Mouse (Mus musculus): ENCODE results near the gene Zbtb42. TPM values are rescaled to one million over a fixed set of nuclear protein-coding genes. Genes with fewer than 3 reads are reported as not detected.

Zbtb42 gene
- polyA plus RNA-seq (2016; fragmentation: Nextera tagmentation; extraction: Ambion mirVana) = 5.8 and 7.5 TPM in 2 replicates

GRCm38 (mm10) chr12:112678555-112679026, at the start of gene Zbtb42:
TSS of gene Zbtb42 (plus strand) at chr12:112678828.
- peak within 1 kb of the TSS; percentile 49 for H3K4me3 ChIP-seq
- under 1% methylated on average over 53 of the region's 60 CpGs for WGBS
- no peaks in the 10 kb centered on the region for H3K36me3 ChIP-seq
- peak within 1 kb of the TSS; percentile 58; the same call in 1 of the 2 replicates for H3K27ac ChIP-seq
- peaks cover 54% of the 10 kb centered on the region for H3K27me3 ChIP-seq
- H3K4me2 ChIP-seq (replicated peaks) = peak within 1 kb of the TSS; percentile 94
- H3K9ac ChIP-seq = peak within 1 kb of the TSS; percentile 57
- peaks cover 38% of the 10 kb centered on the region for H3K4me1 ChIP-seq
- no peaks in the 10 kb centered on the region for H3K9me3 ChIP-seq (replicated peaks)
- ATAC-seq (ENCODE audit: low FRiP score) = peak; percentile 29; the same call in 1 of the 2 replicates

- peak; percentile 59 for ATAC-seq (ENCODE audit: low FRiP score)
- Histone ChIP-seq H3K4me3 (0 out of 2 replicates have a peak overlapping the region, but pooled peaks have one; percentile 7), H3K4me2 (replicated peaks) (peak overlapping the region; percentile 47), H3K27ac (no peak overlapping the region), H3K4me1 (peaks cover 11% of the 10 kb centered on the region), H3K9ac (no peak overlapping the region), H3K9me3 (replicated peaks) (no peaks in the 10 kb centered on the region), H3K27me3 (no peaks in the 10 kb centered on the region), H3K36me3 (no peaks in the 10 kb centered on the region)
- 37% methylated on average over 19 of the region's 19 CpGs for WGBS
These were observed 49.5 kb upstream of the Zbtb42 start for GRCm38 (mm10) chr12:112628928-112629721.

GRCm38 (mm10) chr12:112630029-112630428, 48.6 kb upstream of the Zbtb42 start:
- Histone ChIP-seq H3K27me3 (no peaks in the 10 kb centered on the region), H3K36me3 (no peaks in the 10 kb centered on the region), H3K4me2 (replicated peaks) (no peak overlapping the region), H3K4me1 (peaks cover 11% of the 10 kb centered on the region), H3K9me3 (replicated peaks) (no peaks in the 10 kb centered on the region), H3K9ac (no peak overlapping the region), H3K27ac (no peak overlapping the region), H3K4me3 (no peak overlapping the region)
- 91% methylated on average over 12 of the region's 12 CpGs for WGBS
- ATAC-seq (ENCODE audit: low FRiP score) = no peak

GRCm38 (mm10) chr12:112630796-112631195, 47.8 kb upstream of the Zbtb42 start:
- Histone ChIP-seq H3K4me3 (no peak overlapping the region), H3K27me3 (no peaks in the 10 kb centered on the region), H3K4me2 (replicated peaks) (no peak overlapping the region), H3K9ac (no peak overlapping the region), H3K27ac (no peak overlapping the region), H3K4me1 (peaks cover 11% of the 10 kb centered on the region), H3K9me3 (replicated peaks) (no peaks in the 10 kb centered on the region), H3K36me3 (no peaks in the 10 kb centered on the region)
- no peak for ATAC-seq (ENCODE audit: low FRiP score)
- WGBS = 82% methylated on average over 5 of the region's 5 CpGs

GRCm38 (mm10) chr12:112631472-112631871, 47.2 kb upstream of the Zbtb42 start:
- no peak for ATAC-seq (ENCODE audit: low FRiP score)
- Histone ChIP-seq H3K27ac (no peak overlapping the region), H3K36me3 (no peaks in the 10 kb centered on the region), H3K27me3 (no peaks in the 10 kb centered on the region), H3K4me2 (replicated peaks) (no peak overlapping the region), H3K9me3 (replicated peaks) (no peaks in the 10 kb centered on the region), H3K9ac (peak overlapping the region; percentile 14; the same call in 1 of the 2 replicates), H3K4me3 (no peak overlapping the region), H3K4me1 (peaks cover 11% of the 10 kb centered on the region)
- WGBS = 52% methylated on average over 1 of the region's 1 CpGs

- Histone ChIP-seq H3K4me2 (replicated peaks) (no peak overlapping the region), H3K9me3 (replicated peaks) (no peaks in the 10 kb centered on the region), H3K9ac (0 out of 2 replicates have a peak overlapping the region, but pooled peaks have one; percentile 13), H3K4me3 (no peak overlapping the region), H3K27ac (no peak overlapping the region), H3K27me3 (no peaks in the 10 kb centered on the region), H3K36me3 (no peaks in the 10 kb centered on the region), H3K4me1 (peaks cover 11% of the 10 kb centered on the region)
- 74% methylated on average over 11 of the region's 11 CpGs for WGBS
- no peak for ATAC-seq (ENCODE audit: low FRiP score)
These were observed 46.4 kb upstream of the Zbtb42 start for GRCm38 (mm10) chr12:112632084-112632777.

- Histone ChIP-seq H3K4me2 (replicated peaks) (no peak overlapping the region), H3K36me3 (no peaks in the 10 kb centered on the region), H3K9me3 (replicated peaks) (no peaks in the 10 kb centered on the region), H3K9ac (no peak overlapping the region), H3K4me1 (peaks cover 11% of the 10 kb centered on the region), H3K27me3 (no peaks in the 10 kb centered on the region), H3K27ac (no peak overlapping the region), H3K4me3 (no peak overlapping the region)
- 91% methylated on average over 5 of the region's 5 CpGs for WGBS
- ATAC-seq (ENCODE audit: low FRiP score) = no peak
These were observed 45.7 kb upstream of the Zbtb42 start for GRCm38 (mm10) chr12:112632907-112633306.

GRCm38 (mm10) chr12:112633686-112634085, 44.9 kb upstream of the Zbtb42 start:
- Histone ChIP-seq H3K9ac (no peak overlapping the region), H3K27ac (no peak overlapping the region), H3K4me2 (replicated peaks) (no peak overlapping the region), H3K36me3 (no peaks in the 10 kb centered on the region), H3K4me1 (peaks cover 7% of the 10 kb centered on the region), H3K9me3 (replicated peaks) (no peaks in the 10 kb centered on the region), H3K27me3 (no peaks in the 10 kb centered on the region), H3K4me3 (no peak overlapping the region)
- ATAC-seq (ENCODE audit: low FRiP score) = no peak
- 67% methylated on average over 9 of the region's 9 CpGs for WGBS

- Histone ChIP-seq H3K36me3 (no peaks in the 10 kb centered on the region), H3K9me3 (replicated peaks) (no peaks in the 10 kb centered on the region), H3K4me1 (no peaks in the 10 kb centered on the region), H3K9ac (no peak overlapping the region), H3K4me3 (no peak overlapping the region), H3K4me2 (replicated peaks) (no peak overlapping the region), H3K27me3 (no peaks in the 10 kb centered on the region), H3K27ac (no peak overlapping the region)
- WGBS = 91% methylated on average over 10 of the region's 10 CpGs
- ATAC-seq (ENCODE audit: low FRiP score) = no peak
These were observed 39.1 kb upstream of the Zbtb42 start for GRCm38 (mm10) chr12:112639526-112639925.

- no peak overlapping the region for H3K4me2 ChIP-seq (replicated peaks)
- H3K9me3 ChIP-seq (replicated peaks) = no peaks in the 10 kb centered on the region
- peaks cover 17% of the 10 kb centered on the region for H3K4me1 ChIP-seq
- H3K4me3 ChIP-seq = no peak overlapping the region
- no peak for ATAC-seq (ENCODE audit: low FRiP score)
- H3K9ac ChIP-seq = no peak overlapping the region
- WGBS = 91% methylated on average over 6 of the region's 6 CpGs
- no peaks in the 10 kb centered on the region for H3K27me3 ChIP-seq
- peaks cover 7% of the 10 kb centered on the region for H3K36me3 ChIP-seq
- no peak overlapping the region for H3K27ac ChIP-seq
These were observed 35.5 kb upstream of the Zbtb42 start for GRCm38 (mm10) chr12:112643126-112643525.

- H3K9me3 ChIP-seq (replicated peaks) = no peaks in the 10 kb centered on the region
- peak within 1 kb of the TSS; percentile 83 for H3K27ac ChIP-seq
- H3K36me3 ChIP-seq = peaks cover 19% of the 10 kb centered on the region
- 3% methylated on average over 35 of the region's 46 CpGs for WGBS
- H3K4me2 ChIP-seq (replicated peaks) = peak within 1 kb of the TSS; percentile 65
- no peaks in the 10 kb centered on the region for H3K27me3 ChIP-seq
- ATAC-seq (ENCODE audit: low FRiP score) = peak; percentile 98
- peak within 1 kb of the TSS; percentile 85 for H3K9ac ChIP-seq
- H3K4me3 ChIP-seq = peak within 1 kb of the TSS; percentile 73
- peaks cover 17% of the 10 kb centered on the region for H3K4me1 ChIP-seq
These were observed 34.3 kb upstream of the Zbtb42 start, which contains the start of gene Siva1 for GRCm38 (mm10) chr12:112644180-112644854. TSS of gene Siva1 (plus strand) at chr12:112644679.
